21 mouse cellular contexts compared by ENCODE assay signal in genomic region chr4:43832031-43832430, GRCm38 (mm10). TPM values are rescaled to one million over a fixed set of nuclear protein-coding genes. Genes with fewer than 3 reads are reported as not detected.
DNase-seq lines count a peak whose midpoint lies in the region; ATAC-seq and TF ChIP-seq lines count a peak whose summit lies in the region.
"Had no signal": no experiment of that assay in that cellular context is flagged by ENCODE, and none has a peak within 500 bp of the region (broad histone marks: within the 10 kb centered on the region; RNA-seq: fewer than 3 reads in every experiment).

No protein-coding gene starts in this region.

- H3K9me3 ChIP-seq in kidney, postnatal 0 days (replicated peaks; ENCODE audit: low read length) = no peaks in the 10 kb centered on the region
- H3K9me3 ChIP-seq: heart, embryonic 15.5 days; hindbrain, embryonic 13.5 days; lung, embryonic 15.5 days; midbrain, embryonic 13.5 days; stomach, embryonic 15.5 days had no signal

- no peak for ATAC-seq in kidney, postnatal 0 days (replicated peaks; ENCODE audit: low FRiP score, low read depth)
- no peak for ATAC-seq in frontal cortex, adult (ENCODE audit: low TSS enrichment)
- no peak for ATAC-seq in megakaryocyte-erythroid progenitor cell, adult 5-6 weeks (replicated peaks; ENCODE audit: low FRiP score, low TSS enrichment, poor library complexity, severe bottlenecking)
- ATAC-seq: midbrain, embryonic 13.5 days had no signal

- no peak overlapping the region for H3K4me2 ChIP-seq in kidney, postnatal 0 days (ENCODE audit: low read length)
- H3K4me2 ChIP-seq: heart, embryonic 15.5 days; hindbrain, embryonic 13.5 days; lung, embryonic 15.5 days; midbrain, embryonic 13.5 days; stomach, embryonic 15.5 days had no signal

- H3K4me1 ChIP-seq in kidney, postnatal 0 days (replicated peaks; ENCODE audit: insufficient read depth, low read length) = no peaks in the 10 kb centered on the region
- H3K4me1 ChIP-seq: heart, embryonic 15.5 days; hindbrain, embryonic 13.5 days; lung, embryonic 15.5 days; midbrain, embryonic 13.5 days; stomach, embryonic 15.5 days had no signal

- H3K27me3 ChIP-seq in kidney, postnatal 0 days (ENCODE audit: insufficient read depth, low read length) = no peaks in the 10 kb centered on the region
- H3K27me3 ChIP-seq: heart, embryonic 15.5 days; hindbrain, embryonic 13.5 days; lung, embryonic 15.5 days; stomach, embryonic 15.5 days had no signal

- H3K9ac ChIP-seq in kidney, postnatal 0 days (ENCODE audit: low read depth, low read length) = no peak overlapping the region
- H3K9ac ChIP-seq: heart, embryonic 15.5 days; hindbrain, embryonic 13.5 days; lung, embryonic 15.5 days; midbrain, embryonic 13.5 days; stomach, embryonic 15.5 days had no signal

- H3K36me3 ChIP-seq in kidney, postnatal 0 days (ENCODE audit: insufficient read depth, low read length) = no peaks in the 10 kb centered on the region
- H3K36me3 ChIP-seq: heart, embryonic 15.5 days; hindbrain, embryonic 13.5 days; lung, embryonic 15.5 days; midbrain, embryonic 13.5 days; stomach, embryonic 15.5 days had no signal

- DNase-seq in kidney, postnatal 0 days (ENCODE audit: low spot score) = no peak
- DNase-seq in kidney, adult 9 months = no peak
- DNase-seq in testis, postnatal 10 days (ENCODE audit: low spot score) = peak; percentile 48
- DNase-seq in testis, postnatal 14 days (ENCODE audit: low spot score) = no peak
- DNase-seq in MEL-GATA-1-ER (ENCODE audit: extremely low read depth, low read depth) = peak; percentile 9
- peak; percentile 8 for DNase-seq in retina, postnatal 1 day
- DNase-seq: adrenal gland, adult 2 months; cerebellum, adult 9-10 months had no signal

- 72% methylated on average over 5 of the region's 5 CpGs for WGBS in kidney, postnatal 0 days

- no peak overlapping the region for H3K27ac ChIP-seq in kidney, postnatal 0 days
- H3K27ac ChIP-seq: heart, embryonic 15.5 days; hindbrain, embryonic 13.5 days; lung, embryonic 15.5 days; midbrain, embryonic 13.5 days; stomach, embryonic 15.5 days had no signal

- TF ChIP-seq CTCF in kidney, postnatal 0 days (IDR thresholded peaks at IDR 0.05; ENCODE audit: low read depth) = peak; percentile 19; the same call in 1 of the 2 replicates

- no peak overlapping the region for H3K4me3 ChIP-seq in kidney, postnatal 0 days (replicated peaks; ENCODE audit: low read depth, low read length)
- H3K4me3 ChIP-seq: erythroblast, embryonic 14.5 days; heart, embryonic 15.5 days; hindbrain, embryonic 13.5 days; lung, embryonic 15.5 days; midbrain, embryonic 13.5 days; stomach, embryonic 15.5 days had no signal

RNA-seq across cellular contexts. Expression of gene Olfr157, which starts 8.0 kb away (rescaled TPM):
- 0.01 TPM in 1 of 2 replicates, not detected in the other for polyA plus RNA-seq in kidney, postnatal 0 days (2015; fragmentation: Nextera tagmentation; extraction: Ambion mirVana)
- total RNA-seq in megakaryocyte-erythroid progenitor cell, adult 5-6 weeks (2014; fragmentation: Nextera tagmentation) = not detected in 2 replicates
- total RNA-seq in megakaryocyte-erythroid progenitor cell, adult 5-6 weeks (2017) = not detected in 2 replicates
- total RNA-seq: adrenal gland, adult 2 months; gastrocnemius, postnatal 4 days; layer of hippocampus, postnatal 25 days had no signal
- polyA plus RNA-seq: adrenal gland, adult 2 months; erythroblast, embryonic 14.5 days; heart, embryonic 15.5 days; hindbrain, embryonic 13.5 days; kidney, embryonic 16.5 days; limb, embryonic 11.5 days; lung, embryonic 15.5 days; midbrain, embryonic 13.5 days; stomach, embryonic 15.5 days; urinary bladder, adult 2 months had no signal

RNA-seq across cellular contexts. Expression of gene Olfr156, which starts 8.3 kb away (rescaled TPM):
- polyA plus RNA-seq in kidney, postnatal 0 days (2015; fragmentation: Nextera tagmentation; extraction: Ambion mirVana) = not detected in 2 replicates
- total RNA-seq in megakaryocyte-erythroid progenitor cell, adult 5-6 weeks (2014; fragmentation: Nextera tagmentation) = not detected in 2 replicates
- not detected in 2 replicates for total RNA-seq in megakaryocyte-erythroid progenitor cell, adult 5-6 weeks (2017)
- total RNA-seq: adrenal gland, adult 2 months; gastrocnemius, postnatal 4 days; layer of hippocampus, postnatal 25 days had no signal
- polyA plus RNA-seq: adrenal gland, adult 2 months; erythroblast, embryonic 14.5 days; heart, embryonic 15.5 days; hindbrain, embryonic 13.5 days; kidney, embryonic 16.5 days; lung, embryonic 15.5 days; midbrain, embryonic 13.5 days; stomach, embryonic 15.5 days; urinary bladder, adult 2 months had no signal

RNA-seq across cellular contexts. Expression of gene Olfr155, which starts 19.3 kb away (rescaled TPM):
- polyA plus RNA-seq in kidney, postnatal 0 days (2015; fragmentation: Nextera tagmentation; extraction: Ambion mirVana) = not detected in 2 replicates
- total RNA-seq in megakaryocyte-erythroid progenitor cell, adult 5-6 weeks (2014; fragmentation: Nextera tagmentation) = not detected in 2 replicates
- not detected in 2 replicates for total RNA-seq in megakaryocyte-erythroid progenitor cell, adult 5-6 weeks (2017)
- total RNA-seq: adrenal gland, adult 2 months; gastrocnemius, postnatal 4 days; layer of hippocampus, postnatal 25 days had no signal
- polyA plus RNA-seq: adrenal gland, adult 2 months; erythroblast, embryonic 14.5 days; heart, embryonic 15.5 days; hindbrain, embryonic 13.5 days; kidney, embryonic 16.5 days; limb, embryonic 11.5 days; lung, embryonic 15.5 days; midbrain, embryonic 13.5 days; stomach, embryonic 15.5 days; urinary bladder, adult 2 months had no signal

RNA-seq across cellular contexts. Expression of gene Reck, which starts 43.3 kb away (rescaled TPM):
- polyA plus RNA-seq in kidney, postnatal 0 days (2015; fragmentation: Nextera tagmentation; extraction: Ambion mirVana) = 20.2 and 20.5 TPM in 2 replicates
- 0.20 TPM in 1 of 2 replicates, not detected in the other for total RNA-seq in megakaryocyte-erythroid progenitor cell, adult 5-6 weeks (2014; fragmentation: Nextera tagmentation)
- total RNA-seq in megakaryocyte-erythroid progenitor cell, adult 5-6 weeks (2017) = 0.61 TPM in 1 of 2 replicates, not detected in the other
- polyA plus RNA-seq: erythroblast, embryonic 14.5 days had no signal

Comparison
In these comparisons a context has a peak if more than half of its experiments do, and no peak if none do; other contexts are left out.
1. DNase-seq: peak in testis, postnatal 10 days (single experiment), MEL-GATA-1-ER (single experiment) and retina, postnatal 1 day (single experiment); none in kidney, postnatal 0 days (single experiment), kidney, adult 9 months (single experiment) and testis, postnatal 14 days (single experiment).